7 mouse cellular contexts compared by ENCODE assay signal in the genomic region with DNA sequence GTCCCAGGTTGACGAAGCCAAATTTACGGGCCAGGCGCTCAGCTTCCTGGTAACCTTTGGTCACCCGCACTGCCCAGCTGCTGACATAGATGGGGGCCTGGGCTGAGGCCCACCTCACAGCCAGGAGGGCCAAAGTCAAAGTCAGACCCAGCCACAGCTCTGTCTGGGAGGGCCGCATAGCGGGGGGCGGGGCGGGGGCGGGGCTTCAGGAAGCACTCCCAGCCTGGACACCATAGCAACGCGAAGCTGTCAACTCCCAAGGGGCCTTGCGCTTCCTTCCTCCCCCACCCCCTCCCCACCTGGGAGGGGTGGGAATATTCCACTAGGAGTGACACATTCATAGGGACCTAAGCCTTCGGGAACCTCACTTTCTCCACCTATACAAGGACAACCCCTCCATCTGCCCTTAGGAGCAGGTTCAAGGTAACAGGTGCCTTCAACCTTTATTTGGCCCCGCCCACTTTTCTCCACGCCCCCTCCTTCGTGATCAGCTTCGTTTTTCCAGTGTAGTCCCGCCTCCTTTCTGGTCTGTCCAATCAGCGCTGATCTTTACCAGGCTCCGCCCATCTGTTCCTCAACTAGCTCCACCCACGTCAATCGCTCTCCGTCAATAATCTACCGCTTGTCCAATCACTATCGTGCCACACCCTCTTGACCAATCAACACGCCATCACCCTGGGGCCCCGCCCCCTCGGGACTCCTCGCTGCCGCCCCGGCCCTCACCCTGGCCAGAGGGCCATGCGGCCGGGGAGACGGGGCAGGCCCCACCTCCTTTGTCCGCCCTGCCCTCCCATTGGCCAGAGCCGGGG. TPM values are rescaled to one million over a fixed set of nuclear protein-coding genes. Genes with fewer than 3 reads are reported as not detected.
A peak's percentile ranks its signal among the peaks of the same experiment; 100 is the strongest.
DNase-seq lines count a peak whose midpoint lies in the region; ATAC-seq and TF ChIP-seq lines count a peak whose summit lies in the region.

Gene Pcsk4, minus strand, starts transcription at position 226 of the 809 bp plus-strand sequence.
Gene Reep6, plus strand, starts transcription at position 681 of the 809 bp plus-strand sequence.

- H3K4me1 ChIP-seq in embryonic facial prominence, embryonic 10.5 days = peaks cover 44% of the 10 kb centered on the region
- H3K4me1 ChIP-seq in intestine, postnatal 0 days (replicated peaks; ENCODE audit: control insufficient read depth, insufficient read depth, low read length) = no peaks in the 10 kb centered on the region; the same call in 1 of the 2 replicates
- H3K4me1 ChIP-seq in midbrain, embryonic 13.5 days (replicated peaks) = peaks cover 15% of the 10 kb centered on the region

- no peaks in the 10 kb centered on the region for H3K9me3 ChIP-seq in embryonic facial prominence, embryonic 10.5 days
- H3K9me3 ChIP-seq in intestine, postnatal 0 days (ENCODE audit: control insufficient read depth) = no peaks in the 10 kb centered on the region
- H3K9me3 ChIP-seq in midbrain, embryonic 13.5 days = no peaks in the 10 kb centered on the region

- intact Hi-C loops in left cerebral cortex, postnatal 4 days (cut with DNase I) = no loop called here

- peak within 1 kb of the TSS; percentile 71 for H3K27ac ChIP-seq in embryonic facial prominence, embryonic 10.5 days (replicated peaks)
- H3K27ac ChIP-seq in intestine, postnatal 0 days (ENCODE audit: low read depth, low read length) = peak within 1 kb of the TSS; percentile 82
- H3K27ac ChIP-seq in midbrain, embryonic 13.5 days = no peak within 1 kb of the TSS

- DNase-seq in adrenal gland, postnatal 10 days = peak; percentile 97
- DNase-seq in embryonic facial prominence, embryonic 10.5 days (ENCODE audit: low spot score) = peak; percentile 99
- peak; percentile 87 for DNase-seq in gonadal fat pad, adult 2 months (ENCODE audit: low read depth)
- DNase-seq in left cerebral cortex, postnatal 4 days = peak; percentile 99
- DNase-seq in spleen, adult 12 weeks (ENCODE audit: low spot score) = peak; percentile 88

- WGBS in embryonic facial prominence, embryonic 10.5 days = 5% methylated on average over 36 of the region's 36 CpGs
- 2% methylated on average over 36 of the region's 36 CpGs for WGBS in intestine, postnatal 0 days
- WGBS in midbrain, embryonic 13.5 days = 4% methylated on average over 36 of the region's 36 CpGs

- H3K27me3 ChIP-seq in embryonic facial prominence, embryonic 10.5 days (replicated peaks; ENCODE audit: low read depth, poor library complexity, severe bottlenecking) = peaks cover 74% of the 10 kb centered on the region
- H3K27me3 ChIP-seq in intestine, postnatal 0 days (replicated peaks; ENCODE audit: control insufficient read depth, insufficient read depth, low read length) = no peaks in the 10 kb centered on the region
- H3K27me3 ChIP-seq in midbrain, embryonic 13.5 days = peaks cover 23% of the 10 kb centered on the region; the same call in 1 of the 2 replicates

- H3K36me3 ChIP-seq in embryonic facial prominence, embryonic 10.5 days (replicated peaks) = no peaks in the 10 kb centered on the region
- H3K36me3 ChIP-seq in intestine, postnatal 0 days (ENCODE audit: control insufficient read depth, insufficient read depth) = peaks cover 6% of the 10 kb centered on the region
- H3K36me3 ChIP-seq in midbrain, embryonic 13.5 days = no peaks in the 10 kb centered on the region

- H3K4me3 ChIP-seq in embryonic facial prominence, embryonic 10.5 days = peak within 1 kb of the TSS; percentile 65
- peak within 1 kb of the TSS; percentile 49 for H3K4me3 ChIP-seq in intestine, postnatal 0 days (ENCODE audit: low read depth, low read length)
- peak within 1 kb of the TSS; percentile 45 for H3K4me3 ChIP-seq in midbrain, embryonic 13.5 days (replicated peaks)

- TF ChIP-seq CTCF in intestine, postnatal 0 days (IDR thresholded peaks at IDR 0.05; ENCODE audit: low read depth) = no peak

- H3K4me2 ChIP-seq in intestine, postnatal 0 days (replicated peaks; ENCODE audit: low read depth) = peak within 1 kb of the TSS; percentile 81
- H3K4me2 ChIP-seq in midbrain, embryonic 13.5 days (replicated peaks) = peak within 1 kb of the TSS; percentile 72

- H3K9ac ChIP-seq in intestine, postnatal 0 days (ENCODE audit: low read depth, low read length) = peak within 1 kb of the TSS; percentile 43
- H3K9ac ChIP-seq in midbrain, embryonic 13.5 days (replicated peaks) = peak within 1 kb of the TSS; percentile 59

- peak; percentile 85 for ATAC-seq in intestine, postnatal 0 days
- peak; percentile 95 for ATAC-seq in midbrain, embryonic 13.5 days

RNA-seq across cellular contexts. Expression of gene Pcsk4, which starts in this region (rescaled TPM):
- total RNA-seq in adrenal gland, postnatal 10 days (2021) = 1 to 10 TPM; 4.1 to 7.6 TPM
- 5.0 and 5.5 TPM in 2 replicates for polyA plus RNA-seq in embryonic facial prominence, embryonic 10.5 days (2016; fragmentation: Nextera tagmentation; extraction: Ambion mirVana)
- polyA plus RNA-seq in gonadal fat pad, adult 2 months (2012; rRNA removed) = 10.4 and 10.6 TPM in 2 replicates
- 13.1 and 18.8 TPM in 2 replicates for polyA plus RNA-seq in intestine, postnatal 0 days (2015; fragmentation: Nextera tagmentation; extraction: Ambion mirVana)
- 10 to 100 TPM in 1 of 2 experiments, 1 to 10 TPM in 1; 8.1 to 10.5 TPM for total RNA-seq in left cerebral cortex, postnatal 4 days (2021)
- 1.9 and 2.1 TPM in 2 replicates for polyA plus RNA-seq in midbrain, embryonic 13.5 days (2015; fragmentation: Nextera tagmentation; extraction: Ambion mirVana)

RNA-seq across cellular contexts. Expression of gene Reep6, which starts in this region (rescaled TPM):
- total RNA-seq in adrenal gland, postnatal 10 days (2021) = 10 to 100 TPM; 38.4 to 61.8 TPM
- 6.6 TPM in 2 replicates for polyA plus RNA-seq in embryonic facial prominence, embryonic 10.5 days (2016; fragmentation: Nextera tagmentation; extraction: Ambion mirVana)
- polyA plus RNA-seq in gonadal fat pad, adult 2 months (2012; rRNA removed) = 28.7 and 51.2 TPM in 2 replicates
- polyA plus RNA-seq in intestine, postnatal 0 days (2015; fragmentation: Nextera tagmentation; extraction: Ambion mirVana) = 261 and 282 TPM in 2 replicates
- 10 to 100 TPM; 13.3 to 14.8 TPM for total RNA-seq in left cerebral cortex, postnatal 4 days (2021)
- 3.0 and 3.1 TPM in 2 replicates for polyA plus RNA-seq in midbrain, embryonic 13.5 days (2015; fragmentation: Nextera tagmentation; extraction: Ambion mirVana)
